Mouse (Mus musculus) kidney, postnatal 36 days (tissue): ENCODE measurements at regions not wholly inside any gene's neighbourhood (a gene's known extent, or its start where the extent isn't known, plus 50 kb on each side); places are given as distances from the start of the nearest gene placed in this dataset.

Experiments
- DNase-seq, 2 experiments: peaks; one replicate each; pipeline ENCODE4 v3.0.0; 2021 to 2022; ENCODE audit warnings: mixed read lengths in 2 of 2

- DNase-seq: no peak
These were observed 70.0 kb downstream of the 1190002N15Rik start for GRCm38 (mm10) chr9:94467846-94468245.

GRCm38 (mm10) chr9:94456085-94456531 is 81.8 kb downstream of the 1190002N15Rik start:
- DNase-seq: peak; percentile 74 to 86

- no peak for DNase-seq
These were observed 82.4 kb downstream of the 1190002N15Rik start for GRCm38 (mm10) chr9:94455466-94455865.

- DNase-seq: no peak
These were observed 88.0 kb downstream of the 1190002N15Rik start for GRCm38 (mm10) chr9:94449911-94450310.

GRCm38 (mm10) chr9:94446182-94446763 is 91.6 kb downstream of the 1190002N15Rik start:
- DNase-seq: no peak

- DNase-seq: no peak
These were observed 93.6 kb downstream of the 1190002N15Rik start for GRCm38 (mm10) chr9:94444140-94444789.

GRCm38 (mm10) chr9:94441393-94441792 is 96.5 kb downstream of the 1190002N15Rik start:
- DNase-seq: no peak

- DNase-seq: no peak
These were observed 104.4 kb downstream of the 1190002N15Rik start for GRCm38 (mm10) chr9:94433468-94433867.

GRCm38 (mm10) chr9:94432144-94432747 is 105.6 kb downstream of the 1190002N15Rik start:
- no peak for DNase-seq

- no peak for DNase-seq
These were observed 106.3 kb downstream of the 1190002N15Rik start for GRCm38 (mm10) chr9:94431540-94431939.

- no peak for DNase-seq
These were observed 106.9 kb downstream of the 1190002N15Rik start for GRCm38 (mm10) chr9:94430996-94431395.

GRCm38 (mm10) chr9:94426740-94427139 is 111.1 kb downstream of the 1190002N15Rik start:
- DNase-seq: no peak

GRCm38 (mm10) chr9:94425804-94426203 is 112.1 kb downstream of the 1190002N15Rik start:
- DNase-seq: no peak

- no peak for DNase-seq
These were observed 113.3 kb downstream of the 1190002N15Rik start for GRCm38 (mm10) chr9:94424438-94425135.

- no peak for DNase-seq
These were observed 127.3 kb downstream of the 1190002N15Rik start for GRCm38 (mm10) chr9:94410546-94410945.

GRCm38 (mm10) chr9:94410042-94410441 is 127.8 kb downstream of the 1190002N15Rik start:
- no peak for DNase-seq

- peak; percentile 11 to 59 for DNase-seq
These were observed 129.1 kb downstream of the 1190002N15Rik start for GRCm38 (mm10) chr9:94408635-94409323.

- no peak for DNase-seq
These were observed 130.2 kb downstream of the 1190002N15Rik start for GRCm38 (mm10) chr9:94407671-94408070.

GRCm38 (mm10) chr9:94404551-94404950 is 133.3 kb downstream of the 1190002N15Rik start:
- DNase-seq: no peak

- DNase-seq: no peak
These were observed 137.3 kb downstream of the 1190002N15Rik start for GRCm38 (mm10) chr9:94400596-94400995.

- no peak for DNase-seq
These were observed 142.7 kb downstream of the 1190002N15Rik start for GRCm38 (mm10) chr9:94395215-94395614.

- no peak for DNase-seq
These were observed 151.7 kb downstream of the 1190002N15Rik start for GRCm38 (mm10) chr9:94386190-94386589.

GRCm38 (mm10) chr9:94382293-94382692 is 155.6 kb downstream of the 1190002N15Rik start:
- DNase-seq: no peak
